Mouse (Mus musculus) embryonic facial prominence, embryonic 15.5 days (tissue): ENCODE results near the gene Cadm2. TPM values are rescaled to one million over a fixed set of nuclear protein-coding genes. Genes with fewer than 3 reads are reported as not detected.

ENCODE experiments used
- ATAC-seq: fragments of 200-750 bp; cut with Nextera tagmentation; 2 replicates; pipeline ENCODE4 v1.8.0; 2017; ENCODE audit warnings: low read depth, moderate TSS enrichment; ENCODE audit not compliant: insufficient number of reproducible peaks, low FRiP score, low TSS enrichment
- H3K27ac ChIP-seq: fragments of 300-500 bp; sonication (generic); replicated peaks from 2 replicates; pipeline ENCODE4 v1.5.1; 2015; ENCODE audit warnings: mild to moderate bottlenecking, inconsistent platforms
- H3K27me3 ChIP-seq: fragments of 300-500 bp; sonication (generic); 2 replicates; pipeline ENCODE4 v1.6.1; 2015; ENCODE audit warnings: inconsistent platforms
- H3K36me3 ChIP-seq: fragments of 300-500 bp; sonication (generic); 2 replicates; pipeline ENCODE4 v1.6.1; 2015; ENCODE audit warnings: mild to moderate bottlenecking, inconsistent platforms
- H3K4me1 ChIP-seq: fragments of 300-500 bp; sonication (generic); 2 replicates; pipeline ENCODE4 v1.6.1; 2015; ENCODE audit warnings: inconsistent platforms
- H3K4me2 ChIP-seq: fragments of 300-500 bp; sonication (generic); replicated peaks from 2 replicates; pipeline ENCODE4 v1.6.1; 2015; ENCODE audit warnings: mild to moderate bottlenecking, inconsistent platforms
- H3K4me3 ChIP-seq: fragments of 300-500 bp; sonication (generic); replicated peaks from 2 replicates; pipeline ENCODE4 v1.5.1; 2015; ENCODE audit warnings: mild to moderate bottlenecking, inconsistent platforms
- H3K9ac ChIP-seq: fragments of 300-500 bp; sonication (generic); 2 replicates; pipeline ENCODE4 v1.6.1; 2015; ENCODE audit warnings: inconsistent platforms
- H3K9me3 ChIP-seq: fragments of 300-500 bp; sonication (generic); replicated peaks from 2 replicates; pipeline ENCODE4 v1.6.1; 2016; ENCODE audit warnings: inconsistent platforms
- WGBS: fragments of 180-500 bp; shearing (Covaris S2); methylation state at CpG from one replicate; pipeline ENCODE4 v1.1.7; 2015; 5-methylcytosine and 5-hydroxymethylcytosine counted together
- polyA plus RNA-seq: library from polyadenylated mRNA; unstranded; fragments of >200 nt; fragmentation: Nextera tagmentation; extraction: Ambion mirVana; gene quantifications from 2 replicates; pipeline ENCODE4 v1.2.1, GENCODE M21; 2015

The Cadm2 gene
- polyA plus RNA-seq, 1 experiment from 2014 or later = 3.6 TPM

GRCm38 (mm10) chr16:67311033-67311432, 309.7 kb downstream of the Cadm2 start:
- no peak overlapping the region for H3K9ac ChIP-seq
- no peaks in the 10 kb centered on the region for H3K4me1 ChIP-seq
- no peak overlapping the region for H3K27ac ChIP-seq
- no peak overlapping the region for H3K4me3 ChIP-seq
- no peaks in the 10 kb centered on the region for H3K36me3 ChIP-seq
- WGBS = 81% methylated on average over 2 of the region's 2 CpGs
- H3K9me3 ChIP-seq = no peaks in the 10 kb centered on the region
- ATAC-seq = no peak
- no peaks in the 10 kb centered on the region for H3K27me3 ChIP-seq
- no peak overlapping the region for H3K4me2 ChIP-seq

GRCm38 (mm10) chr16:67284664-67285063, 336.0 kb downstream of the Cadm2 start:
- H3K9me3 ChIP-seq = no peaks in the 10 kb centered on the region
- no peak overlapping the region for H3K4me2 ChIP-seq
- H3K9ac ChIP-seq = no peak overlapping the region
- H3K4me3 ChIP-seq = no peak overlapping the region
- H3K4me1 ChIP-seq = no peaks in the 10 kb centered on the region
- H3K27me3 ChIP-seq = no peaks in the 10 kb centered on the region
- 73% methylated on average over 3 of the region's 3 CpGs for WGBS
- ATAC-seq = no peak
- no peak overlapping the region for H3K27ac ChIP-seq
- H3K36me3 ChIP-seq = no peaks in the 10 kb centered on the region

GRCm38 (mm10) chr16:67243598-67243997, 377.1 kb downstream of the Cadm2 start:
- Histone ChIP-seq H3K4me3 (no peak overlapping the region), H3K9ac (no peak overlapping the region), H3K27ac (no peak overlapping the region), H3K36me3 (no peaks in the 10 kb centered on the region), H3K27me3 (no peaks in the 10 kb centered on the region), H3K4me1 (no peaks in the 10 kb centered on the region), H3K9me3 (no peaks in the 10 kb centered on the region), H3K4me2 (no peak overlapping the region)
- 76% methylated on average over 5 of the region's 5 CpGs for WGBS
- ATAC-seq = no peak

GRCm38 (mm10) chr16:67234862-67235261, 385.8 kb downstream of the Cadm2 start:
- no peak overlapping the region for H3K4me2 ChIP-seq
- H3K4me1 ChIP-seq = no peaks in the 10 kb centered on the region
- H3K9me3 ChIP-seq = no peaks in the 10 kb centered on the region
- no peaks in the 10 kb centered on the region for H3K36me3 ChIP-seq
- no peak overlapping the region for H3K9ac ChIP-seq
- ATAC-seq = no peak
- H3K27me3 ChIP-seq = no peaks in the 10 kb centered on the region
- H3K27ac ChIP-seq = no peak overlapping the region
- no peak overlapping the region for H3K4me3 ChIP-seq
- 21% methylated on average over 1 of the region's 1 CpGs for WGBS

GRCm38 (mm10) chr16:67226696-67227095, 394.0 kb downstream of the Cadm2 start:
- no peaks in the 10 kb centered on the region for H3K27me3 ChIP-seq
- no peaks in the 10 kb centered on the region for H3K4me1 ChIP-seq
- no peak overlapping the region for H3K4me3 ChIP-seq
- no peak overlapping the region for H3K9ac ChIP-seq
- H3K9me3 ChIP-seq = no peaks in the 10 kb centered on the region
- H3K36me3 ChIP-seq = no peaks in the 10 kb centered on the region
- no peak overlapping the region for H3K27ac ChIP-seq
- no peak for ATAC-seq
- 81% methylated on average over 1 of the region's 1 CpGs for WGBS
- H3K4me2 ChIP-seq = no peak overlapping the region

GRCm38 (mm10) chr16:67203329-67203728, 417.4 kb downstream of the Cadm2 start:
- H3K36me3 ChIP-seq = no peaks in the 10 kb centered on the region
- H3K4me2 ChIP-seq = no peak overlapping the region
- H3K9ac ChIP-seq = no peak overlapping the region
- ATAC-seq = no peak
- no peaks in the 10 kb centered on the region for H3K9me3 ChIP-seq
- no peaks in the 10 kb centered on the region for H3K4me1 ChIP-seq
- H3K4me3 ChIP-seq = no peak overlapping the region
- H3K27me3 ChIP-seq = no peaks in the 10 kb centered on the region
- H3K27ac ChIP-seq = no peak overlapping the region

GRCm38 (mm10) chr16:67192852-67193415, 427.8 kb downstream of the Cadm2 start:
- Histone ChIP-seq H3K4me2 (no peak overlapping the region), H3K4me1 (no peaks in the 10 kb centered on the region), H3K36me3 (no peaks in the 10 kb centered on the region), H3K27ac (no peak overlapping the region), H3K27me3 (no peaks in the 10 kb centered on the region), H3K9me3 (no peaks in the 10 kb centered on the region), H3K9ac (no peak overlapping the region), H3K4me3 (no peak overlapping the region)
- 81% methylated on average over 4 of the region's 4 CpGs for WGBS
- ATAC-seq = no peak

GRCm38 (mm10) chr16:67192395-67192794, 428.3 kb downstream of the Cadm2 start:
- H3K27ac ChIP-seq = no peak overlapping the region
- no peak for ATAC-seq
- H3K36me3 ChIP-seq = no peaks in the 10 kb centered on the region
- no peak overlapping the region for H3K4me2 ChIP-seq
- no peak overlapping the region for H3K4me3 ChIP-seq
- H3K9ac ChIP-seq = no peak overlapping the region
- 76% methylated on average over 2 of the region's 2 CpGs for whole genome bisulfite sequencing
- no peaks in the 10 kb centered on the region for H3K27me3 ChIP-seq
- no peaks in the 10 kb centered on the region for H3K4me1 ChIP-seq
- no peaks in the 10 kb centered on the region for H3K9me3 ChIP-seq

- ATAC-seq = no peak
- H3K27me3 ChIP-seq = no peaks in the 10 kb centered on the region
- no peak overlapping the region for H3K27ac ChIP-seq
- H3K4me3 ChIP-seq = no peak overlapping the region
- no peak overlapping the region for H3K4me2 ChIP-seq
- WGBS = 79% methylated on average over 1 of the region's 1 CpGs
- H3K36me3 ChIP-seq = no peaks in the 10 kb centered on the region
- H3K4me1 ChIP-seq = no peaks in the 10 kb centered on the region
- no peak overlapping the region for H3K9ac ChIP-seq
- no peaks in the 10 kb centered on the region for H3K9me3 ChIP-seq
Observed at GRCm38 (mm10) chr16:67186322-67186721, 434.4 kb downstream of the Cadm2 start.

GRCm38 (mm10) chr16:67182958-67183357, 437.8 kb downstream of the Cadm2 start:
- no peak overlapping the region for H3K27ac ChIP-seq
- ATAC-seq = no peak
- 75% methylated on average over 5 of the region's 5 CpGs for WGBS

GRCm38 (mm10) chr16:67175386-67175785, 445.3 kb downstream of the Cadm2 start:
- no peaks in the 10 kb centered on the region for H3K4me1 ChIP-seq
- ATAC-seq = no peak
- 74% methylated on average over 4 of the region's 4 CpGs for WGBS
- no peak overlapping the region for H3K4me3 ChIP-seq
- H3K36me3 ChIP-seq = no peaks in the 10 kb centered on the region
- no peak overlapping the region for H3K27ac ChIP-seq
- H3K27me3 ChIP-seq = no peaks in the 10 kb centered on the region
- H3K9ac ChIP-seq = no peak overlapping the region
- H3K9me3 ChIP-seq = no peaks in the 10 kb centered on the region
- no peak overlapping the region for H3K4me2 ChIP-seq

More at GRCm38 (mm10) chr16:67182958-67183357, 437.8 kb downstream of the Cadm2 start:
- Histone ChIP-seq H3K4me2 (no peak overlapping the region), H3K36me3 (no peaks in the 10 kb centered on the region), H3K9me3 (no peaks in the 10 kb centered on the region), H3K9ac (no peak overlapping the region), H3K4me3 (no peak overlapping the region), H3K4me1 (no peaks in the 10 kb centered on the region), H3K27me3 (no peaks in the 10 kb centered on the region)

- no peak overlapping the region for H3K4me2 ChIP-seq
- no peak for ATAC-seq
Observed at GRCm38 (mm10) chr16:67162211-67162790, 458.4 kb downstream of the Cadm2 start.

More at GRCm38 (mm10) chr16:67162211-67162790, 458.4 kb downstream of the Cadm2 start:
- H3K4me3 ChIP-seq = no peak overlapping the region
- no peaks in the 10 kb centered on the region for H3K36me3 ChIP-seq
- H3K9me3 ChIP-seq = no peaks in the 10 kb centered on the region
- H3K9ac ChIP-seq = no peak overlapping the region
- 58% methylated on average over 6 of the region's 6 CpGs for WGBS
- no peak overlapping the region for H3K27ac ChIP-seq
- no peaks in the 10 kb centered on the region for H3K4me1 ChIP-seq
- no peaks in the 10 kb centered on the region for H3K27me3 ChIP-seq
